Mouse (Mus musculus) ovary, postnatal 36 days (tissue): ENCODE results near the gene Uhrf2.

Experiments
- DNase-seq: peaks from one replicate; pipeline ENCODE4 v3.0.0; 2022; ENCODE audit warnings: low spot score, mixed read lengths

Uhrf2 gene

DNA sequence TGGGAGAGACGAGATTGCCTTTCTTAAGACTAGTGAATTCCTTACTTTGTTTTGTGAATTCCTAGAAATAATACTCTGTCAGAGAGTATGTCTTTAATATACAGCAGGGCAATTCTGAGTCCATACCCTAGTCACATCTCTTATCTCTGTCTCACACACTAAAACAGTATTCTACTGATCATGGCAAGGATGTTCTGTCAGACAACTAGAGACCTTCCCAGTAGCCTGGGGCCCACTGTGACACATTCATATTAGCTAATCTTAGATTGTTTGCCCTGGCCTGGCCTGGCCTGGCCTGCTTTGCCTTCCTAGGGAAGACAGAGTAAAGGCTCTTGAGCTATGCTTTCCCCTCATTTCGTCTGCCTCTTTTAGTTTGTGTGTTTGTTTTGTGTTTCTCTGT is 20.3 kb downstream of the Uhrf2 start:
- no peak for DNase-seq

DNA sequence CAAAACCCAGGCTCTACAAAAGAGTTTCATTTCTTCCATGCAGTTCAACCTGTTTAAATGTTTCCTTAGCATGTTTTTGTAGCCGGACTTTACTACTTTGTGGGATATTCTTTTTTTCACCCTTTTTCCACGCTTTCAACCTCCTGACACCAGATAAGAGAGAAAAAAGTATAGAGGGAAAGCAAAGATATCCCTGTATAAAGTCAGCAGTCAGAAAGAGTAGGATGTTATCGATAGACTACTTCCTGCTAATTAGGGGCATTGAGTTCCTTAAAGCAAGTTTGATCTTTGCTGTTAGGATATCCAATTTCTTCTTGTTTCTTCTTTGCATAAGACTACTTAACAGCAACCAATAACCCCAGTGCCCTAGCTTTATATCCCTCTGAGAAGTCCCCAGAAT is 21.2 kb downstream of the Uhrf2 start:
- DNase-seq = no peak

DNA sequence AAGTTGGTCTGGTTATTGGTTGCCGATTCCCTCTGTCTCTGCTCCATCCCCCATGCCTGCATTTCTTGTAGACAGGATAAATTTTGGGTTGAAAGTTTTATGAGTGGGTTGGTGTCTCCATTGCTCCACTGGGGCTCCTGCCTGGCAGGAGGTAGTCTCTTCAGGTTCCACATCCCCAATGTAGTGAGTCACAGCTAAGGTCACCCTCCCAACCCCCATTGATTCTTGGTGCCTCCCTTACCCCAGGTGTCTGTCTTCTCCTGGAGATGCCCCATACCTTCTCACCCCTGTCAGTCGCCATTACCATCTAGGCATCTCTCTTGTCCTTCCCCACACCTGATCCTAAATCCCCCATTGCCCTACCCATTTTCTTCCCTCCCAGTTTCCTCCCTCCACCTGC is 23.9 kb downstream of the Uhrf2 start:
- no peak for DNase-seq

DNA sequence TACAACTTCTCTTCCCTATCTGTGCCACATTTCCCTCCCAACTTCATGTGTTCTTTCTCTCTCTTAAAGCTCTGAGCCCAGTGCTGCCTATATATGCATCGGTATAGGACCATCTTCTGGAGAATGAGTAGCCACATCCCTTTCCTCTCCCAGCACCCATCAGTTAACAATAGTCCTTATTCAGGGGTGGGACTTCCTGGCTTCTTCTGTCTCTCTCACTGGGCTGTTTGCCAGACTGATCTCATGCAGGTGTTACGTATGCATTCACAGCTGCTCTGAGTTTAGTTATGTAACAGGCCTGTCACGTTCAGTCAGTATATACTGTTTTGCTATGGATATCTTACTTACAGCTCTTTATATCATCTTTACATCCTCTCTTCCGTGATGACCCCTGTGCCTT is 35.5 kb downstream of the Uhrf2 start:
- no peak for DNase-seq

DNA sequence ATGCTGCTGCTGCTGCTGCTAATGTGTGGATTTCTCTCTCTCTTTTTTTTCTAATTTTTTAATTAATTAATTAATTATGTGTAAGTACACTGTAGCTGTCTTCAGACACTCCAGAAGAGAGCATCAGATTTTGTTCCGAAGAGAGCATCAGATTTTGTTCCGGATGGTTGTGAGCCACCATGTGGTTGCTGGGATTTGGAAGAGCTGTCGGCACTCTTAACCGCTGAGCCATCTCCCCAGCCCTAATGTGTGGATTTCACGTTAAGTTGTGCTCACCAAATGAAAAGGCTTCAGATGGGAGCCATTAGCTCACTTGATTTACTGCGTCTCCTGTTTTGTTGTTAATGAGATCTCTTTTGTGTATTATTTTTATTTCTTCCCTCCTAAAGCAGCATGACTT is 59.9 kb downstream of the Uhrf2 start:
- DNase-seq = no peak

GRCm38 (mm10) chr19:30091644-30092295 is 61.5 kb downstream of the Uhrf2 start:
- no peak for DNase-seq

DNA sequence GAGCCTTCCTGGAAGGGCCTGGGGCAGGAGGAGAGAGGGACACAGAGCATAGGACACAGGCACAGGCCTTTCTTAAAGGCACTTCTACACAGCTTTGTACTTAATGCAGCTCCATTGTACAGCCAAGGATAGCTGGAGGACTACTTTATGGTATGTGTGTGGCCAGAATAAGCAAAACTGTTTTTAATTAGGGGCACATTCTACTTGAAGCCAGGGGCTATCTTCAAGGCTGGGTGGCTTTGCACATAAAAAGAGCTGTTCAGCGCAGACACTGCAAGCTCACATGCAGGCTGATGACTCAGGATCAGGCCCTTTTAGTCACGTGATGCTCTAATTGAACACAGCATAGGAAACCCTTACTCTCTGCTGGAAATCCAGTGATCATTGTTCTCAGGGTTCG is 65.9 kb downstream of the Uhrf2 start:
- no peak for DNase-seq

GRCm38 (mm10) chr19:30097039-30097438 is 66.7 kb downstream of the Uhrf2 start:
- DNase-seq = no peak

- no peak for DNase-seq
Observed at GRCm38 (mm10) chr19:30100571-30100970, 70.3 kb downstream of the Uhrf2 start.

- DNase-seq = no peak
Observed at GRCm38 (mm10) chr19:30102620-30103019, 72.3 kb downstream of the Uhrf2 start.

DNA sequence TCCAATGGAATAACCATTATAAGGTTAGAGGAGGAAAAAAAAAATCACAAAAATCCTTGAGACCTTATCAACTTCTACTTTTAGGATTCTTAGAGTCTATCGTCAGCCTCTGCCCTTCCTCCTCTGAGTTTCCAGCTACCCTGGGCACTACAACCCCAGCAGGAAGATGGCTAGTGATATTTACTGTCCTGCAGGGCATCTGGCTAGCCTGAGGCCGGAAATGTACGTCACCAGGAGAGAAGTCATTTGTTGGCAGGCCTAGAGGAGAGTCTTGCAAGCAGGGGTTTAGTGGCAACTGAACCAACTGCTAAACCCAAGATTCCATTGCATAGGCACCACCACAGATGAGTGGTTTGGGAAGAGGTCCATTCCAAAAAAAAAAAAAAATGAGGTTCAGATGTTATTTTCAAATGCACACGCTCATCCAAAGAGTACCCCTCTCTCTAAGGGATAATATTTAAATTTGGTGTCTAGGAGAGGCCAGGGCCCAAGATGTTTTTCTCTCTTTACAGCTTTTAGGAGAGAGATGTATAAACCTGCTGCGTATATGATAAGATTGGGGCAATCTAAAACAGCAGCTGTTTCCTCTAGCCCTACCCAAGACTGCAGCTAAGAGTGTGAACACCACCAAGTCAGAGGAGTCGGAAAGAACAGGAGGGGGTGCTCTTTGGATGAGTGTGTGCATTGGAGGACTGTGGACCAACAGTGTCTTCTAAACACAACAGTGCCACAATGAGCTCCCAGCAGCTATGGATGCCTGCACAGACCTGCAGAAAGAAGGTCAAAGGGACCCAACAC is 74.9 kb downstream of the Uhrf2 start:
- no peak for DNase-seq

GRCm38 (mm10) chr19:30107221-30107845 is 77.0 kb downstream of the Uhrf2 start:
- no peak for DNase-seq

DNA sequence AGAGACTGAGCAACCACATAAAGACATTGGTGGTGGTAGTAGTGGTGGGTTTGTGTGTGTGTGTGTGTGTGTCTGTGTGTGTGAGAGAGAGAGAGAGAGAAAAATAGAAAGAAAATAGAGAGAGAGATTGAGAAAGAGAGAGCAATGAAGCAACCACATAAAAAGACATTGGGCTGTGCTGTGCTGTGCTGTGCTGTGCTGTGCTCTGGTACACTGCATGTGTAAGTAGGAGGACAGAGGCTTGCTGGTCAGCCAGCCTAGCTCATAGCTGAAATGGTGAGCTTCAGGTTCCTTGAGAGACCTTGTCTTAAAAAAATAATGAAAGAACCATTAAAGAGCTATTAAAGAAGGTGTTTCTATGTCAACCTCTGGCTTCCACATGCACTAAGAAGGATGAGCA is 78.3 kb downstream of the Uhrf2 start:
- DNase-seq = no peak

- DNase-seq = no peak
Observed at GRCm38 (mm10) chr19:30109122-30109521, 78.8 kb downstream of the Uhrf2 start.

- no peak for DNase-seq
Observed at GRCm38 (mm10) chr19:30111421-30111820, 81.1 kb downstream of the Uhrf2 start.

DNA sequence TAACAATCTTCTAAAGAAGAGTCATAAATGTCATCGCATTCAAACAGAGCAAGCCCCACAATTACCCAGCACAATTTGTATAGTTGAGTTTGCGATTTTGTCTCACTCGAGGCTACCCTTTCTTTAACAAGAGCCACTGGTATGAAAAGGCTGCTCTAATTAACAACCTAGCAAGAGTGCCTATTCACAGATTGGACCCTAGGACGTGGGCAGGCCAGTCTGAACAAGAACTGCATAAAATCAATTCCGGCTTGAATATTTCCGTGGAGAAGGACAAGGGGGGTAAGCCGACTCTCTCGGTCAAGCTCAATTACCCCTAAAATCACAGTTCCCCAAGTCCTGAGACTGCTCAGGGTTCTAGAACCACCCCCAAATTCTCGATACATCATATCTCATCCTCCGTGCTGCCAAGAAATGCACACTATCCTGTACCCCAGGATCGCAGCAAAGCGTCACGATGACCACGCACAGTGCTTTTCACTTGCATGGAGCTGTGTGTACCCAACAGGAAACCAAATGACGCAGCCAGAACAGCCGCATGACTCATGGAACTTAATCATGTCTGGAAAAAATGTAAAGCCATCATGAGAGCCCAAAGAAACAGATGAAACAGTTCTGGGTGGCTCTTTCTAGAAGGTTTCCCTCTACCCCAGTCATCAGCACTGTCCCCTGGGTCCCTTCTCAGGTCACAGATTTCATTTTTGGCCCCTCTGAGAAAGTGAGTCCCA is 82.8 kb downstream of the Uhrf2 start:
- no peak for DNase-seq

DNA sequence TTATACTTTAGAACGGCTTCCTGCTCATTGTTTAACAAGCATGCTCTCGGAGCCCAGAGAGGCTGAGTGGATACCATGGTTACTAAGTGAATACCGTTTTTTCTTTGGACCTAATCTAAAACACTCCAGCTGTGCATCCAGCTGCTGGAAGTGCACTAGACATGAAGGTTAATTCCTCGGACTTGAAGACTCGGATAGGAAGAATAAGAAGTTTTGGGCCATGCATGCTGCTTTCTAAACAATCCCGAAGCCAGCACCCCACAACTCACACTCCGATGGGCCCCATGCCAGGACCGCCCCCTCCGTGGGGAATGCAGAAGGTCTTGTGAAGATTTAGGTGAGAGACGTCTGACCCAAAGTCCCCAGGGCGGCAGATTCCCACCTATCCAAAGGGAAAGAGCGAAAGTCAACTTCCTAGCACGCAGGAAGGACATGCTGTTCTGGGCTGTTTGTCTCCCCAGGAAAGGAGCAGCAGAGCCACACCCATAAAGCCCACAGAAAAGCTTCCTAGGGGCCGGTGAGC is 84.7 kb downstream of the Uhrf2 start:
- no peak for DNase-seq

DNA sequence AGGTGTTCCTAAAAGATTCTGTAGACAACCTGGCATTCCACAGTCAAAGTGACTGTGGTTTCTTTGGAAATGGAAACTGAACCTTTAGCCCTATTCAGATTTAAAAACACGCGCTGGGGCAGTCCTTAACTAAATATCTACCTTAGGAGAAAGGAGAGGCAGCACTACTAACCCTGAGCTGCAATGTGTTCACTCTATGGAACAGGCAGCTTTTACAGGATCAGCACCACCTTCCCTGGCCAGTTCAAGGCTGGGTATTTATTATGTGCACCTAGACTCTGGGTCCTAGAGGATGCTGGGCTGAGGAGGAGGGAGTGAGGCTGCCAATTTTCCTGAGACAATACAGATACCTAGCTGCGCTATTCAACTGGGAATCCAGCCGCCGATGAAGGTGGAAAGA is 85.3 kb downstream of the Uhrf2 start:
- DNase-seq = no peak

GRCm38 (mm10) chr19:30117241-30117640 is 86.9 kb downstream of the Uhrf2 start:
- DNase-seq = no peak

- DNase-seq = no peak
Observed at GRCm38 (mm10) chr19:30117775-30118174, 87.5 kb downstream of the Uhrf2 start.

- no peak for DNase-seq
Observed at GRCm38 (mm10) chr19:30118344-30119312, 88.3 kb downstream of the Uhrf2 start.
